Mouse (Mus musculus): Measurements from ENCODE around the gene Ap4s1.

- TF ChIP-seq GATA1 (IDR thresholded peaks at IDR 0.05; ENCODE audit: low read length) (no peak), TAL1 (IDR thresholded peaks at IDR 0.05; ENCODE audit: low read length) (no peak)
Measured at GRCm38 (mm10) chr12:51736381-51736780, 45.5 kb downstream of the Ap4s1 start.

Measured in erythroblast, embryonic 14.5 days (primary cell).